Mouse (Mus musculus): ENCODE measurements around the gene Tmem37.

Tmem37 gene

DNA sequence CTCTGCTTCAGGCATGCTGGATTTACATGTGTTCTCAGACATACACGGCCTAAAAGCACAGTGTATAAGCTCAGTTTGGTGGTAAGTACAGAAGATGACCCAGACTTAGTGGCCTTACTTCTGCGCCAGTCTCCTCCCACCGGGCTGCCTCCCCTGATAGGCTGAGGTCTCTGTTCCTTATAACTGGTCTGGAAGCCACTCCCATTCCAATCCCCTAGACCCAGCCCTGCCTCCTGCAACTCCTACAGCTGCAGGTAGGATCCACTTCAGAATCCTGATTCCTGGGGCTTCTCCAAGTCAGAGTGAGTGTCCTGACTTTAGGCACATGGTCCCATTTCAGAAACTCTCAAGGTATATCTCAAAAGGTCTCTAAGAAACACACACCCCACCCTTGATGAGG is 11.8 kb upstream of the Tmem37 start:
- H3K4me1 ChIP-seq (replicated peaks; ENCODE audit: low read depth, low read length): peaks cover 89% of the 10 kb centered on the region
- H3K36me3 ChIP-seq (ENCODE audit: insufficient read depth, low read length): no peaks in the 10 kb centered on the region
- TF ChIP-seq NANOG (IDR thresholded peaks at IDR 0.05; ENCODE audit: borderline replicate concordance, low read length) (no peak), POU5F1 (IDR thresholded peaks at IDR 0.05; ENCODE audit: borderline replicate concordance, low read length) (no peak), CTCF (conservative IDR thresholded peaks at IDR 0.05; ENCODE audit: low read length) (peak; percentile 43)
- H3K9me3 ChIP-seq (ENCODE audit: low read length): no peaks in the 10 kb centered on the region
- peak overlapping the region; percentile 67 for H3K4me3 ChIP-seq (replicated peaks; ENCODE audit: low read length)
- H3K27me3 ChIP-seq (ENCODE audit: insufficient read depth, low read length): no peaks in the 10 kb centered on the region

DNA sequence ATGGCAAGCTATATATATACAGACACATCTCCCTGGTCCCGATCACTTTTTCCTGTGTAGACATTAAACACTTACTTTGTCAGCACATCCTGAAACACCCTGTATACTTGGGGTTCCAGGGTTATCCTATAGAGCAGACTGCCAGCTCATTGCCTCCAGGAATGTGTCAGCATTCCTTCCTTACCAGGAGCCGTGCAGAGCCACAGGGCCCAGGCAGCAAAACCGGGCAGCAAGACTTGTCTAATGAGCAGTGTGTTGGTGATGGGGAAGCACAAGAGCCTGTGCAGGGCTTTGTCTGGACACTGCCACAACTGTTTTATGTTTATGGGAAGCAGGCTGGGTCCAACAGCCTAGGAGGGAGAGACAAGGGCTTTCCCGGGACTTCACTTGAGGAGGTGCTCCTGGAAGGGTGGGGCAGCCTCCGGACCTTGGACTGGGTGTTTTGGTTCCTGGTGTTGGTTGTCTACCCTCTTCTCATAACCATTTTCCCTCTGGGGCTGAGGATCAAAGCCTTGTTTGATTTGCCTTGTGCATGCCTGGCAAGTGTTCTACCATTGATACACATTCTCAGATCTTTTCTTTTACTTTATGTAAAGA is 10.1 kb upstream of the Tmem37 start:
- no peaks in the 10 kb centered on the region for H3K27me3 ChIP-seq (ENCODE audit: insufficient read depth, low read length)
- H3K36me3 ChIP-seq (ENCODE audit: insufficient read depth, low read length): no peaks in the 10 kb centered on the region
- H3K4me3 ChIP-seq (replicated peaks; ENCODE audit: low read length): peak overlapping the region; percentile 35
- no peaks in the 10 kb centered on the region for H3K9me3 ChIP-seq (ENCODE audit: low read length)
- peaks cover 93% of the 10 kb centered on the region for H3K4me1 ChIP-seq (replicated peaks; ENCODE audit: low read depth, low read length)
- no peak for TF ChIP-seq NANOG (IDR thresholded peaks at IDR 0.05; ENCODE audit: borderline replicate concordance, low read length)
- TF ChIP-seq CTCF (conservative IDR thresholded peaks at IDR 0.05; ENCODE audit: low read length): no peak
- TF ChIP-seq POU5F1 (IDR thresholded peaks at IDR 0.05; ENCODE audit: borderline replicate concordance, low read length): no peak

DNA sequence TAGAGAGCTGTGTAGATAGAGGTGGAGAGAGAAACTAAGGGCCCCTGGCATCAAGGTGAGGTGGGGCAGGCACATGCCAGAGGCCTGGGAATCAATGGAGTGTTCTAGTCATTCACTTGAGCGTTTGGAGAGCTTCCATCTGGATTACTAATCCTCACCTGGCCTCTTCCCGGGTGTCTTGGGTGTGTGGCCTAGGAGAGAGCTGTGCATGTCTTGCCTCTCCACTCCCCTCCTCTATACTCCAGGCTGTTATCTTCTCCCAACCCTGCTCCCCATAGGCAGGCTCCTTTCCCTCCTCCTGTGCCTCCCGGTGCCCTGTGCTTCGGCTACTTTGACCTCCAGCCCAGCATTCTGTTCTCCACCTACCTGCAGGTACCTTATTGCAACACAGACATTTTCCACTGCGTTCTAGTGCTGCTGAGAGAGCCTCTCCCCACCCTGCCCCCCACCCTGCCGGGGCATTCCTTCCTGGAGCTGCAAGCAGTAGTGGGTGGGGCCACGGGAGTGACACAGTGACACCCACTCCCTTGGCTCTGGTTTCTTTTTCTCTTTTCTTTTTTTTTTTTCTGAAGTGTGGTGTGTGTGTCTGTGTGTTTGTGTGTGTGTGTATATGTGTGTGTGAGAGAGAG is 9.2 kb upstream of the Tmem37 start:
- Histone ChIP-seq H3K36me3 (ENCODE audit: insufficient read depth, low read length) (no peaks in the 10 kb centered on the region), H3K9me3 (ENCODE audit: low read length) (no peaks in the 10 kb centered on the region), H3K27me3 (ENCODE audit: insufficient read depth, low read length) (no peaks in the 10 kb centered on the region), H3K4me3 (replicated peaks; ENCODE audit: low read length) (peak overlapping the region; percentile 66), H3K4me1 (replicated peaks; ENCODE audit: low read depth, low read length) (peaks cover 94% of the 10 kb centered on the region)
- TF ChIP-seq NANOG (IDR thresholded peaks at IDR 0.05; ENCODE audit: borderline replicate concordance, low read length) (no peak), CTCF (conservative IDR thresholded peaks at IDR 0.05; ENCODE audit: low read length) (no peak), POU5F1 (IDR thresholded peaks at IDR 0.05; ENCODE audit: borderline replicate concordance, low read length) (no peak)

DNA sequence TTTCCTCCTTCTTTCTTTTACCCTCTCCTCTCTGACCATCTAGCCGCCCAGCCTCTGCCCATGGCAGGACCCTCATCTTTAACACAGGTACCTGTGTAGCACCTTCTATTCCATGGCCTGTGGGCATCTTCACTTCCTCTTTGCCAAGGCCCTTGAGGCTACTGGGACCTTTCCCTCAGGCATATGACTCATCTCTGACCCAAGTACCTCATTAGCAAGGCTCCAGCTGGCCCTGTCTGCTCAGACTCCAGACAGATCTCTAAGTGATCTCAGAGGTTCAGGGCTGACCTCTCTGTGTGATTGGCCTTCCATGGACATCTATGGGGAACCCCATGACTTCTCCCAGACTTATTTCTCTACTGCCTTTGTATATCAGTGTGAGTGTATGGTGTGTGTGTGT is 6.8 kb upstream of the Tmem37 start:
- no peak for TF ChIP-seq NANOG (IDR thresholded peaks at IDR 0.05; ENCODE audit: borderline replicate concordance, low read length)
- no peak for TF ChIP-seq CTCF (conservative IDR thresholded peaks at IDR 0.05; ENCODE audit: low read length)
- no peak for TF ChIP-seq POU5F1 (IDR thresholded peaks at IDR 0.05; ENCODE audit: borderline replicate concordance, low read length)
- Histone ChIP-seq H3K36me3 (ENCODE audit: insufficient read depth, low read length) (no peaks in the 10 kb centered on the region), H3K4me1 (replicated peaks; ENCODE audit: low read depth, low read length) (peaks cover 92% of the 10 kb centered on the region), H3K4me3 (replicated peaks; ENCODE audit: low read length) (no peak overlapping the region), H3K9me3 (ENCODE audit: low read length) (no peaks in the 10 kb centered on the region), H3K27me3 (ENCODE audit: insufficient read depth, low read length) (no peaks in the 10 kb centered on the region)

DNA sequence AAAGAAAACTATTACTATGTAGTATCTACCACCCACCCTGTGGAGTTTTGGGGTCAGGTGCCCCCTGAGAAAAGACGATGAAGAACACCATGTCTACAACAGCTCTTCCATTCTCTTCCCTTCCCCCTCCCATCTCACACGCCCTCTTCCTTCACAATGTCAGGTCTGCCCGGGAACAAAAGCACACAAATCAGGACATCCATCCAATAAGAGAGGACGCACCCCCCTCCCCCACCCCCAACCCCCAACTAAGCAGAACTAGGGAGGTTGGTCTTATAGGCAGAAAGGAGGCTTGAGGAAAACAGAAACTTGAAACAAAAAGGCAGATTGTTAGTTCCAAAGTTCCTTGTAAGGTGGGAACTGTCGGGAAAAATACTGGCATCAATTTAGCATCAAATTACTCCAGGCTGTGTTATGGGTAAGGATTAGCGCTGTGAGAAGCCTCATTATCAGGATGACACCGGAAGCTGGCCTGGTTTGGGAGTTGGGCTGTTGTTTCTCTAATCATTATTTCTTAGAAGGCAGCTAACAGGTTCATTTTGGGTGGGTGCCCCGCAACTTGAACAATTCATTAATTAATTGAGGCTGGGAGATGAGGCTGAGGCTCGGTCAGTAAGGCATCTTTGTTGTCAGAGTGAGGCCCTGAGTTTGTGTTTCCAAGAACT is 4.0 kb upstream of the Tmem37 start:
- TF ChIP-seq CTCF (conservative IDR thresholded peaks at IDR 0.05; ENCODE audit: low read length): no peak
- no peak for TF ChIP-seq POU5F1 (IDR thresholded peaks at IDR 0.05; ENCODE audit: borderline replicate concordance, low read length)
- no peak for TF ChIP-seq NANOG (IDR thresholded peaks at IDR 0.05; ENCODE audit: borderline replicate concordance, low read length)
- H3K36me3 ChIP-seq (ENCODE audit: insufficient read depth, low read length): no peaks in the 10 kb centered on the region
- no peaks in the 10 kb centered on the region for H3K9me3 ChIP-seq (ENCODE audit: low read length)
- peaks cover 6% of the 10 kb centered on the region for H3K27me3 ChIP-seq (ENCODE audit: insufficient read depth, low read length)
- peaks cover 89% of the 10 kb centered on the region for H3K4me1 ChIP-seq (replicated peaks; ENCODE audit: low read depth, low read length)
- H3K4me3 ChIP-seq (replicated peaks; ENCODE audit: low read length): no peak overlapping the region

DNA sequence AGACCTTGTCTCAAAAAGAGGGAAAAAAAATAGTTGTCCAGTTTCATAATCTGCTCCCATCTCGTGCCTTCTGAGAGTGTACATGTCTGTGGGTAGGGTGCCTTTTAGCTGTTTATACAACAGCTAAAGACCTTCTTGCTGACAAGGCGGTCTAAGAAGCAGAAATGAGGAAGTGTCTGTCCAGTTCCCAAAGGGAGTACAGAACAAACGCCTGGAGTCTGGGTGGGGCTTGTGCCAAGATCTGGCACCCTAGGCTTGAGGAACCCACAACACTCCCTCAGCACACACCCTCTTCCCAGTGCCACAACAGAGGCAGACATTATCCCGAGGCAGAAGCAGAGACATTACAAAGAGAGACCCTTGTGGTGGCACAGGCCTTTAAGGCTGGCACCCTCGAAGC is 1.6 kb upstream of the Tmem37 start:
- Histone ChIP-seq H3K36me3 (ENCODE audit: insufficient read depth, low read length) (no peaks in the 10 kb centered on the region), H3K4me3 (replicated peaks; ENCODE audit: low read length) (no peak overlapping the region), H3K4me1 (replicated peaks; ENCODE audit: low read depth, low read length) (peaks cover 84% of the 10 kb centered on the region), H3K27me3 (ENCODE audit: insufficient read depth, low read length) (peaks cover 22% of the 10 kb centered on the region), H3K9me3 (ENCODE audit: low read length) (no peaks in the 10 kb centered on the region)
- TF ChIP-seq POU5F1 (IDR thresholded peaks at IDR 0.05; ENCODE audit: borderline replicate concordance, low read length) (no peak), CTCF (conservative IDR thresholded peaks at IDR 0.05; ENCODE audit: low read length) (no peak), NANOG (IDR thresholded peaks at IDR 0.05; ENCODE audit: borderline replicate concordance, low read length) (no peak)

DNA sequence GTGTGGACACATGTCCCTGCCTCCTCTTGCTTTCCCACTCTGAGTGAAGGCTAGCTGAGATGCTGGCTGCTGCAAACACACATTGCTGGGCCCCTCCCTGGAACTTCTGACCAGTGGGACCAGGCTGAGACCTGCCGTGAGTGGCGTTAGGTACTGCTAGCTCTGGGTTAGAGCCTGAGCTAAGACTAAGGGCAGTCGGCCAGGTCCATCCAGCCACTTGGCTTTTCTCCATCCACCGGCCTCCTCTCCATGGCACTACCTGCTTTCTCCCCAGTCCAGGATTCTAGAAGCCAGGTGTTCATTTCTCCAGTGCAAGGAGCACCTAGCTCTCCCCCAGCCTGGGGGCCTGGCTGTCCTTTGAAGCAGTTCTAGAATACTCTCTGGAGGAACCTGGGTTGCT is 1.1 kb upstream of the Tmem37 start:
- TF ChIP-seq NANOG (IDR thresholded peaks at IDR 0.05; ENCODE audit: borderline replicate concordance, low read length): no peak
- TF ChIP-seq POU5F1 (IDR thresholded peaks at IDR 0.05; ENCODE audit: borderline replicate concordance, low read length): no peak
- TF ChIP-seq CTCF (conservative IDR thresholded peaks at IDR 0.05; ENCODE audit: low read length): no peak
- no peaks in the 10 kb centered on the region for H3K9me3 ChIP-seq (ENCODE audit: low read length)
- H3K4me3 ChIP-seq (replicated peaks; ENCODE audit: low read length): peak overlapping the region; percentile 68; the same call in 1 of the 2 replicates
- peaks cover 22% of the 10 kb centered on the region for H3K27me3 ChIP-seq (ENCODE audit: insufficient read depth, low read length)
- peaks cover 84% of the 10 kb centered on the region for H3K4me1 ChIP-seq (replicated peaks; ENCODE audit: low read depth, low read length)
- H3K36me3 ChIP-seq (ENCODE audit: insufficient read depth, low read length): no peaks in the 10 kb centered on the region

DNA sequence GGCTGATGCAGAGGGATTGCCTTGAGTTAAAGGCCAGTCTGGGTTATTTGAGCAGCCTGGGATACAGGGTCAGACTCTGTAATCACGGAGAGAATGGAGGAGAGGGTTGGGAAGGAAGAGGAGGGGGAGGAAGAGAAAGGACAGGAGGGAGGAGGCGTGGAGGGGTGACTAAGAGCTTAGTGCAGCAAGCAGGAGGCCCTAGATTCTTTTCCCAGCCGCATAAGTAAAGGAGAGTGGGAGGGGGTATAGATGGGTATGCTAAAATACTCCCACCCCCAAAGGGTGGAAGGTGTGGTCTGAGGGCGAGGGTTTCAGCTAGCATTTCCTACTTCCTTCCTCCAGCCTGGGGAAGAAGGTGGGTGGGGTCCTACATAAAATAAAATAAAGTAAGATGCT is 431 bp upstream of the Tmem37 start:
- no peaks in the 10 kb centered on the region for H3K36me3 ChIP-seq (ENCODE audit: insufficient read depth, low read length)
- TF ChIP-seq NANOG (IDR thresholded peaks at IDR 0.05; ENCODE audit: borderline replicate concordance, low read length) (no peak), CTCF (conservative IDR thresholded peaks at IDR 0.05; ENCODE audit: low read length) (no peak), POU5F1 (IDR thresholded peaks at IDR 0.05; ENCODE audit: borderline replicate concordance, low read length) (no peak)

More for the DNA sequence above, 431 bp upstream of the Tmem37 start:
- Histone ChIP-seq H3K9me3 (ENCODE audit: low read length) (no peaks in the 10 kb centered on the region), H3K4me3 (replicated peaks; ENCODE audit: low read length) (peak overlapping the region; percentile 68), H3K4me1 (replicated peaks; ENCODE audit: low read depth, low read length) (peaks cover 84% of the 10 kb centered on the region), H3K27me3 (ENCODE audit: insufficient read depth, low read length) (peaks cover 22% of the 10 kb centered on the region)

Measured in E14TG2a.4 (cell line).